Mouse (Mus musculus): ENCODE measurements around the gene Pcgf3. TPM values are rescaled to one million over a fixed set of nuclear protein-coding genes. Genes with fewer than 3 reads are reported as not detected.

The Pcgf3 gene
- total and polyA plus RNA-seq, 2 experiments from 2014 or later, result 17.6 to 34.9 TPM

DNA sequence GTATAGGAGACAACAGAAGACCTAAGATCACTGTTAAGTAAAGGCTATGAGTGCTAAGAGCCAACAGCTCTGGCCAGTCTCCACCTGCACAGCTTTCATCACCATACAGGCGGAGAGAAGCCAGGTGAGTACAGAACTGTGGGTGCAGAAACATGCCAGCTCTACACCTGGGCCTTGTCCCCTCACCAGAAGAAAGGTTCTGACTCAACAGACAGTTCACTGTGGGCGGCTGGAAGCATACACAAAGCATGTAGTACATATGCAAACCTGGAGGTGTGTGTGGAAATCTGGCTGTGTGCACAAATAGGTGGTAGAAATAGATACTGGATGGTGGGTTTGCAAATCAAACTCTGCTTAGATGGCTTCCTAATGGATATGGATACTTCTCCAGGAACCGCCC, 61.6 kb downstream of the Pcgf3 start:
- Histone ChIP-seq H3K9ac (replicated peaks; ENCODE audit: low read length, poor library complexity, severe bottlenecking) (no peak overlapping the region), H3K27ac (ENCODE audit: low read depth, low read length) (no peak overlapping the region), H3K36me3 (ENCODE audit: insufficient read depth, low read length) (peaks cover 47% of the 10 kb centered on the region), H3K9me3 (ENCODE audit: low read length) (no peaks in the 10 kb centered on the region), H3K4me2 (ENCODE audit: low read depth, low read length, poor library complexity, severe bottlenecking) (no peak overlapping the region), H3K4me1 (ENCODE audit: insufficient read depth, low read length) (no peaks in the 10 kb centered on the region), H3K27me3 (ENCODE audit: insufficient read depth, low read length) (no peaks in the 10 kb centered on the region), H3K4me3 (ENCODE audit: low read depth, low read length) (no peak overlapping the region)
- TF ChIP-seq CTCF (IDR thresholded peaks at IDR 0.05), result no peak
- DNase-seq (ENCODE audit: low spot score), result no peak
- 81% methylated on average over 3 of the region's 3 CpGs for whole genome bisulfite sequencing
- no peak for ATAC-seq (ENCODE audit: low FRiP score)

DNA sequence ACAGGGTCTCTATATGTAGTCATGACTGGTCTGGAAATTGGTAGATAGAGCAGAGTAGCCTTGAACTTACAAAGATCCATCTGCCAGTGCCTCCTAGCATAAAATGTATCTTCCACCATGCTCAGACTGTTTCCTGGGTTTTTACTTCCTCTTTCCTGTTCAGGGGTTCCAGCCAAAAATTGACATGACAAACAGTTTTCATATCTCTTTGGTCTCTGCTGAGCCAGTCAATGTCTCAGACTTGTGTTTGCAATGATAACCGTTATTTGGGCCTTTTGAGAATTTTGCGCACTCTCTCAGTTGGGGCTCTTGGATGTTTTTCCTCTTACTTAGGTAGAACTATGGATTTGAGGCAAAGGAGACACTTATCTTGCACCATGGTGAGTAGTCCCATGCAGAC, 73.2 kb downstream of the Pcgf3 start:
- no peak overlapping the region for H3K4me3 ChIP-seq (ENCODE audit: low read depth, low read length)
- H3K9ac ChIP-seq (replicated peaks; ENCODE audit: low read length, poor library complexity, severe bottlenecking), result no peak overlapping the region
- peaks cover 12% of the 10 kb centered on the region; the same call in 1 of the 2 replicates for H3K36me3 ChIP-seq (ENCODE audit: insufficient read depth, low read length)
- WGBS, result 92% methylated on average over 2 of the region's 2 CpGs
- no peak for ATAC-seq (ENCODE audit: low FRiP score)
- H3K27me3 ChIP-seq (ENCODE audit: insufficient read depth, low read length), result no peaks in the 10 kb centered on the region
- H3K4me1 ChIP-seq (ENCODE audit: insufficient read depth, low read length), result no peaks in the 10 kb centered on the region
- no peak overlapping the region for H3K27ac ChIP-seq (ENCODE audit: low read depth, low read length)
- no peak for DNase-seq (ENCODE audit: low spot score)
- H3K9me3 ChIP-seq (ENCODE audit: low read length), result 0 out of 2 replicates have a peak, but pooled peaks cover 6% of the 10 kb centered on the region
- no peak overlapping the region for H3K4me2 ChIP-seq (ENCODE audit: low read depth, low read length, poor library complexity, severe bottlenecking)
- TF ChIP-seq CTCF (IDR thresholded peaks at IDR 0.05), result no peak

DNA sequence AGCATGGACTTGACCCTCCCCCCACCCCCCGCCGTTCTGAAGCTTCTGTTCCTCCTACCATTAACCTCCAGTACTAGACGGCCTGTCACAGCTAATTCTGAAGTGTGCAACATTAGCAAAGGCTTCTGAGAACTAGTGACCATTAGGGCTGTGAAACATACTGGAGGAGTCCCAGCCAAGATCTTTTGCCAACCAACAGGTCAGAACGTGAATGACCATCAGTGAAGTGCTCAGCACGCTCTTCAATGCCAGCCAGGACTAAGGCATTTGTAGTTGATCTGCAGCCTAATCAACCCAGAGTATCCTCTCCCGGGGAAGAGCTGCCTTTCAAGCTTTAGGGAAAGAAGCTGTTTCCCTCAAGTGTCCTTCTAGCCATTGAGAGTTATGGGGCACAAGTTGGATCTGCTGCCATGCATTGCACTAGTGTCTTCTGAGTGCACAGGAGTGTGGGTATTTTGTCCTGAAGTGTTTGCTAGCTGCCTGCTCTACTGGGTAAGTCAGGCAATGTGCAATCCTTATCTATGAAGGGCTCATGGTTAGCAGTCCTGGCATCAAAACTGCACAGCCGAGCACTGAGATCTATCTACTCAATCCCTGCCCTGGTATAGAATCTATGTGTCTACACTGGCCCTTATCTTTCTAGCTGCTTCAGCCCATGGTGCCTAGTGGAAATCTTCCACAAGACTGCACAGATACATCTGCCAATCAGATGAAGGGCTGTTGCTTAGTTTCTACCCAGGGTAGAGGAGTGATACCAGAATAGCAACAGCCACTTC, 82.7 kb downstream of the Pcgf3 start:
- no peak overlapping the region for H3K4me2 ChIP-seq (ENCODE audit: low read depth, low read length, poor library complexity, severe bottlenecking)
- 72% methylated on average over 7 of the region's 7 CpGs for WGBS
- H3K4me1 ChIP-seq (ENCODE audit: insufficient read depth, low read length), result peaks cover 2% of the 10 kb centered on the region; the same call in 1 of the 2 replicates
- H3K9ac ChIP-seq (replicated peaks; ENCODE audit: low read length, poor library complexity, severe bottlenecking), result no peak overlapping the region
- no peaks in the 10 kb centered on the region for H3K27me3 ChIP-seq (ENCODE audit: insufficient read depth, low read length)
- H3K9me3 ChIP-seq (ENCODE audit: low read length), result no peaks in the 10 kb centered on the region
- H3K27ac ChIP-seq (ENCODE audit: low read depth, low read length), result no peak overlapping the region
- DNase-seq (ENCODE audit: low spot score) (no peak), ATAC-seq (ENCODE audit: low FRiP score) (no peak)
- TF ChIP-seq CTCF (IDR thresholded peaks at IDR 0.05), result no peak
- no peak overlapping the region for H3K4me3 ChIP-seq (ENCODE audit: low read depth, low read length)
- 0 out of 2 replicates have a peak, but pooled peaks cover 3% of the 10 kb centered on the region for H3K36me3 ChIP-seq (ENCODE audit: insufficient read depth, low read length)

DNA sequence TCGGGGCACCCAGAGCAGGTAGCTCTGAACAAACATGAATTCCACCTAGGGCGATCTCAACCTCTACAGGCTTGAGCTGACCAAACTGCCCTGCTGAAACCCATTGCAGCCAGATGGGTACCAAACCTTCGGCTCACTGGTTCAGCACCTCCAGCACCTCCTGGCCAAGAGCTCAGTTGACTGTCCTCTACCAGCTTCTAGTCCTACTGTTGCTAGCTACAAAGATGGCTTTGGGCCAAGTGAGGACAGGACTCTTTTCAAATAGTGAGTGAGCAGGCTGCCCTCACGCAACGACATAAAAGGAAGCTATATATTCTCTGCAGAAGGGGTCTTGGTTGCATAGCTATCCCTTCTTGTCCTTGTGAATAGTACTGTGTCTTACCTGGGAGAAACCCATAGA, 86.6 kb downstream of the Pcgf3 start:
- no peaks in the 10 kb centered on the region for H3K9me3 ChIP-seq (ENCODE audit: low read length)
- 89% methylated on average over 5 of the region's 5 CpGs for WGBS
- DNase-seq (ENCODE audit: low spot score), result no peak
- H3K4me2 ChIP-seq (ENCODE audit: low read depth, low read length, poor library complexity, severe bottlenecking), result no peak overlapping the region
- no peak overlapping the region for H3K27ac ChIP-seq (ENCODE audit: low read depth, low read length)
- 0 out of 2 replicates have a peak, but pooled peaks cover 3% of the 10 kb centered on the region for H3K36me3 ChIP-seq (ENCODE audit: insufficient read depth, low read length)
- peaks cover 3% of the 10 kb centered on the region; the same call in 1 of the 2 replicates for H3K4me1 ChIP-seq (ENCODE audit: insufficient read depth, low read length)
- no peaks in the 10 kb centered on the region for H3K27me3 ChIP-seq (ENCODE audit: insufficient read depth, low read length)
- H3K4me3 ChIP-seq (ENCODE audit: low read depth, low read length), result no peak overlapping the region
- no peak for ATAC-seq (ENCODE audit: low FRiP score)
- H3K9ac ChIP-seq (replicated peaks; ENCODE audit: low read length, poor library complexity, severe bottlenecking), result no peak overlapping the region
- TF ChIP-seq CTCF (IDR thresholded peaks at IDR 0.05), result no peak

DNA sequence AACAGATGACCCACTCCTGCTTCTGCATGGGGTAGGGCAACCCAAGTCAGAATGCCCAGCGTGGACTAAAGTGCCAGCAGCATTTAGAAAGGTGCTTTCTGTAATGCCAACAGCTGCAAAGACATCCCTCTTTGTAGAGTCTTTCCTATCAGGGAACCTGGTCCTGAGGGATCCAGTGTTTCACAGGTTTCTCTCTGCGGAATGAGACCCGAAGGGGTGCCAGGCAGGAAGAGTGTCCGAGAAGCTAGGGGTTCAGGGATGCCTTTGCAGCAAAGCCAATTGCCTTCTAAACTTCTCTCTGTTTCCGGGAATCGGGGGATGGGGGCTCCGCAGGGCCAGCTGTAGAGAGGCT, 88.1 kb downstream of the Pcgf3 start:
- no peak for TF ChIP-seq CTCF (IDR thresholded peaks at IDR 0.05)
- Histone ChIP-seq H3K27ac (ENCODE audit: low read depth, low read length) (peak overlapping the region; percentile 87), H3K4me2 (ENCODE audit: low read depth, low read length, poor library complexity, severe bottlenecking) (peak overlapping the region; percentile 75), H3K36me3 (ENCODE audit: insufficient read depth, low read length) (0 out of 2 replicates have a peak, but pooled peaks cover 3% of the 10 kb centered on the region), H3K4me3 (ENCODE audit: low read depth, low read length) (peak overlapping the region; percentile 63), H3K9me3 (ENCODE audit: low read length) (no peaks in the 10 kb centered on the region), H3K9ac (replicated peaks; ENCODE audit: low read length, poor library complexity, severe bottlenecking) (peak overlapping the region; percentile 83), H3K4me1 (ENCODE audit: insufficient read depth, low read length) (peaks cover 3% of the 10 kb centered on the region; the same call in 1 of the 2 replicates), H3K27me3 (ENCODE audit: insufficient read depth, low read length) (no peaks in the 10 kb centered on the region)
- DNase-seq (ENCODE audit: low spot score) (peak; percentile 8), ATAC-seq (ENCODE audit: low FRiP score) (no peak)
- 13% methylated on average over 7 of the region's 7 CpGs for WGBS

DNA sequence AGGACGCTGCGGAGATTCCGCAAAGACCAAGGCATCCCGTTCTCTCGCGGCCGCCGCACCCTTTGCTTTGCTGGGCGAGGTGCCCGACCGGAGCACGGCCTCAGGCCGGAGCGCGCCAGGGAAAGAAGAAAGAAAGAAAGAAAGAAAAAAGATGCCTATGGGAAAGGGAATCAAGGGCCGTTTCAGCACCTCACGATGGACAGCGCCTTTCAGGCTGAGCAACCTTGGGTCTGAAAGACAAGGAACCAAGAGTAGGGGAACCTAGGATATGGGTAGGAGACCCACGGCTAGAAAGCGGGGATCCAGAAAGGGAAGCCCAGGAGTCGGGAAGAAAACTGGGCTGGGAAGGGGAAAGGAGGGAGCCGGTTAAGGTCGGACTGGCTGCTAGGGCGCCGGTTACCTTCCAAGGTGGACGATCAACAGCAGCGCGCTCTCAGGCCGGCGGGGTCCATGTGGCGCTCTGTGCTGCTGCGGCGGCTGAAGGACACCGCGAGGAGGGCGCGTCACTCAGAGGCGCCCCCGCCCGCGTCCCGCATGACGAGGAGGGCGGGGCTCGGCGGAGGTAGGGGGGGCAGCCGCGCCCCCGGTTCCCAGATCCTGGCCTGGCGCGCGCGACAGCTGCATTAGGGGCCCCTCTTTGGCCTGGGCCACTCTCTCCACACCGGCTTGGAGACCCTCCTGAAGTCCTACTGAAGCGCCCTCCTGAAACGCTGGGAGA, 88.6 kb downstream of the Pcgf3 start, which contains the start of gene Cplx1:
Cplx1 (minus strand) TSS at position 536 of the 718 bp plus-strand sequence.
- H3K27ac ChIP-seq (ENCODE audit: low read depth, low read length), result peak within 1 kb of the TSS; percentile 87
- DNase-seq (ENCODE audit: low spot score) (peak; percentile 81), ATAC-seq (ENCODE audit: low FRiP score) (peak; percentile 93)
- TF ChIP-seq CTCF (IDR thresholded peaks at IDR 0.05), result peak; percentile 16; the same call in 1 of the 2 replicates
- under 1% methylated on average over 53 of the region's 56 CpGs for WGBS
- H3K36me3 ChIP-seq (ENCODE audit: insufficient read depth, low read length), result 0 out of 2 replicates have a peak, but pooled peaks cover 3% of the 10 kb centered on the region
- H3K4me1 ChIP-seq (ENCODE audit: insufficient read depth, low read length), result peaks cover 3% of the 10 kb centered on the region; the same call in 1 of the 2 replicates
- no peaks in the 10 kb centered on the region for H3K9me3 ChIP-seq (ENCODE audit: low read length)
- H3K4me3 ChIP-seq (ENCODE audit: low read depth, low read length), result peak within 1 kb of the TSS; percentile 63
- no peaks in the 10 kb centered on the region for H3K27me3 ChIP-seq (ENCODE audit: insufficient read depth, low read length)
- H3K9ac ChIP-seq (replicated peaks; ENCODE audit: low read length, poor library complexity, severe bottlenecking), result peak within 1 kb of the TSS; percentile 83
- peak within 1 kb of the TSS; percentile 75 for H3K4me2 ChIP-seq (ENCODE audit: low read depth, low read length, poor library complexity, severe bottlenecking)
